In the genomic region with DNA sequence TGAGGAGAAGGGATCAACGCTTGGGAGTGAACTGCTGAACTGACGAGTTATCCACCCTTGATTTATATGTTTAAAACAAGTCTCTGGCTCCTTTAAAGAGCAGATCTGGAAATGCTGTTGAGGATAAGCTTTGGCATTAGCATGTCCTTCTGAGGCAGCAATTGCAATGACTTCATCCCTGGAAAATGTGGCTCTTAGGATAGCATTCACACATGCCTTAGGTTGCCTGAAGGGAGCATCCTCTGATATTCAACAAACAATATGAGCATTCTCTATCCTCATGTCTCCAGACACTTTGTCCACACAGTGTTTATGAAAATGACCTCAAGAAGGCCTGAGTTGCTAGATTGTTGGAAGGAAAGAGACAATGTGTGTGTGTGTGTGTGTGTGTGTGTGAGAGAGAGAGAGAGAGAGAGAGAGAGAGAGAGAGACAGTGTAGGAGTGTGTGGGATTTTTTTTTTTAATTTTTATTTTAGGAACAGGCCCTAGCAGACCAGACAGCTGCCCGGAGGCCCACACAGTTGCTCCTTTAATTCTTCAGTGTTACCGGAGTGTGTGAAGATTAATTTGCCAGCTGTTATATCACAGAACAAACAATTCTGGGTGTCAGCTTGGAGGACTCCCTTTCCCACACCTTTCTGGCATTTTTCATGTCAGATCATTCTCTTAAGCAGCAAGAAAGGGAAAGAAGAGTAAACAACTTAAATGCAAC, we compare ENCODE assay signal across 23 mouse cellular contexts.
DNase-seq lines count a peak whose midpoint lies in the region; ATAC-seq and TF ChIP-seq lines count a peak whose summit lies in the region.
"Had no signal": no experiment of that assay in that cellular context is flagged by ENCODE, and none has a peak within 500 bp of the region (broad histone marks: within the 10 kb centered on the region; RNA-seq: fewer than 3 reads in every experiment).

No protein-coding gene starts in this region.

- TF ChIP-seq CTCF in lung, embryonic 14.5 days (IDR thresholded peaks at IDR 0.05; ENCODE audit: low read depth), result no peak

- H3K4me1 ChIP-seq in heart, embryonic 15.5 days (replicated peaks), result no peaks in the 10 kb centered on the region; the same call in none of the 2 replicates
- H3K4me1 ChIP-seq in heart, embryonic 11.5 days (ENCODE audit: control insufficient read depth, insufficient read depth, low read length), result no peaks in the 10 kb centered on the region
- H3K4me1 ChIP-seq in lung, embryonic 14.5 days (ENCODE audit: insufficient read depth), result no peaks in the 10 kb centered on the region
- H3K4me1 ChIP-seq: forebrain, embryonic 15.5 days; lung, embryonic 15.5 days; megakaryocyte, embryonic 14.5 days had no signal

- H3K4me2 ChIP-seq in heart, embryonic 15.5 days, result no peak overlapping the region
- H3K4me2 ChIP-seq in heart, embryonic 11.5 days, result no peak overlapping the region
- H3K4me2 ChIP-seq in lung, embryonic 14.5 days, result no peak overlapping the region
- H3K4me2 ChIP-seq: forebrain, embryonic 15.5 days; liver, embryonic 11.5 days; lung, embryonic 15.5 days had no signal

- ATAC-seq in heart, embryonic 15.5 days (replicated peaks; ENCODE audit: insufficient number of reproducible peaks, insufficient read depth, low FRiP score, low read depth), result no peak
- no peak for ATAC-seq in heart, embryonic 11.5 days (replicated peaks; ENCODE audit: insufficient number of reproducible peaks, low FRiP score, low TSS enrichment)
- ATAC-seq in lung, embryonic 14.5 days (ENCODE audit: insufficient read depth), result peak; percentile 75; the same call in 1 of the 2 replicates
- ATAC-seq: CD4-positive, CD25-positive, alpha-beta regulatory T cell, adult 4 months; forebrain, embryonic 15.5 days; hindbrain, postnatal 0 days; midbrain, embryonic 16.5 days had no signal

- no peak overlapping the region for H3K4me3 ChIP-seq in heart, embryonic 15.5 days
- no peak overlapping the region for H3K4me3 ChIP-seq in heart, embryonic 11.5 days (ENCODE audit: low read depth, low read length)
- H3K4me3 ChIP-seq in lung, embryonic 14.5 days (ENCODE audit: low read depth, low read length), result no peak overlapping the region
- H3K4me3 ChIP-seq: erythroblast, embryonic 14.5 days; forebrain, embryonic 15.5 days; lung, embryonic 15.5 days; megakaryocyte, embryonic 14.5 days had no signal

- WGBS in heart, embryonic 15.5 days, result 35% methylated on average over 4 of the region's 4 CpGs
- WGBS in heart, embryonic 11.5 days (ENCODE audit: insufficient replicate concordance), result 44% methylated on average over 4 of the region's 4 CpGs
- WGBS in lung, embryonic 14.5 days, result 32% methylated on average over 4 of the region's 4 CpGs

- peak; percentile 25 for DNase-seq in embryo, embryonic 10 days (ENCODE audit: low spot score)
- no peak for DNase-seq in embryo, embryonic 9.5 days (ENCODE audit: extremely low spot score)
- DNase-seq in lung, embryonic 14.5 days, result peak; percentile 54
- no peak for DNase-seq in lung, postnatal 36 days
- peak; percentile 22 for DNase-seq in yolk sac, embryonic 10.5 days (ENCODE audit: low spot score)
- no peak for DNase-seq in ovary, postnatal 10 days (ENCODE audit: low spot score)
- DNase-seq: cerebellum, adult 9-11 months; embryo, embryonic 11 days; kidney, adult 8-10 months; layer of hippocampus, postnatal 36 days; right cerebral cortex, adult 18-20 months; thymus, adult 2 months had no signal

- H3K27me3 ChIP-seq in heart, embryonic 15.5 days, result no peaks in the 10 kb centered on the region
- no peaks in the 10 kb centered on the region for H3K27me3 ChIP-seq in heart, embryonic 11.5 days (ENCODE audit: control insufficient read depth, insufficient read depth, low read length)
- H3K27me3 ChIP-seq in lung, embryonic 14.5 days (ENCODE audit: insufficient read depth, low read length), result no peaks in the 10 kb centered on the region
- H3K27me3 ChIP-seq: forebrain, embryonic 15.5 days; lung, embryonic 15.5 days had no signal

- no peaks in the 10 kb centered on the region for H3K36me3 ChIP-seq in heart, embryonic 15.5 days
- no peaks in the 10 kb centered on the region for H3K36me3 ChIP-seq in heart, embryonic 11.5 days (ENCODE audit: control insufficient read depth, insufficient read depth, low read length)
- H3K36me3 ChIP-seq in lung, embryonic 14.5 days (ENCODE audit: insufficient read depth), result no peaks in the 10 kb centered on the region
- H3K36me3 ChIP-seq: forebrain, embryonic 15.5 days; G1E; lung, embryonic 15.5 days had no signal

- H3K9me3 ChIP-seq in heart, embryonic 15.5 days (replicated peaks), result no peaks in the 10 kb centered on the region
- no peaks in the 10 kb centered on the region for H3K9me3 ChIP-seq in heart, embryonic 11.5 days (replicated peaks; ENCODE audit: control insufficient read depth, low read length)
- no peaks in the 10 kb centered on the region for H3K9me3 ChIP-seq in lung, embryonic 14.5 days (ENCODE audit: low read depth, low read length)
- H3K9me3 ChIP-seq: forebrain, embryonic 15.5 days; G1E; lung, embryonic 15.5 days; megakaryocyte, embryonic 14.5 days had no signal

- peak overlapping the region; percentile 51 for H3K27ac ChIP-seq in heart, embryonic 15.5 days
- no peak overlapping the region for H3K27ac ChIP-seq in heart, embryonic 11.5 days (ENCODE audit: low read depth, low read length)
- H3K27ac ChIP-seq in lung, embryonic 14.5 days (ENCODE audit: low read depth), result no peak overlapping the region
- H3K27ac ChIP-seq: forebrain, embryonic 15.5 days; hindbrain, postnatal 0 days; lung, embryonic 15.5 days had no signal

- H3K9ac ChIP-seq in heart, embryonic 15.5 days, result no peak overlapping the region
- H3K9ac ChIP-seq in heart, embryonic 11.5 days (ENCODE audit: low read depth, low read length), result no peak overlapping the region
- no peak overlapping the region for H3K9ac ChIP-seq in lung, embryonic 14.5 days
- H3K9ac ChIP-seq: forebrain, embryonic 15.5 days; lung, embryonic 15.5 days had no signal

Comparison
In these comparisons a context has a peak if more than half of its experiments do, and no peak if none do; other contexts are left out.
1. DNase-seq: peak in embryo, embryonic 10 days (single experiment), lung, embryonic 14.5 days (single experiment) and yolk sac, embryonic 10.5 days (single experiment); none in embryo, embryonic 9.5 days (single experiment), lung, postnatal 36 days (single experiment) and ovary, postnatal 10 days (single experiment).